Mouse (Mus musculus) stomach, embryonic 15.5 days (tissue): ENCODE results near the gene Fcer1g. TPM values are rescaled to one million over a fixed set of nuclear protein-coding genes. Genes with fewer than 3 reads are reported as not detected.

Source experiments
- ATAC-seq: fragments of 200-750 bp; cut with Nextera tagmentation; 2 replicates; pipeline ENCODE4 v1.8.0; 2017; ENCODE audit warnings: low read depth, moderate number of reproducible peaks, moderate TSS enrichment; ENCODE audit not compliant: insufficient read depth, low FRiP score
- H3K27ac ChIP-seq: fragments of 300-500 bp; sonication (generic); 2 replicates; pipeline ENCODE4 v1.5.1; 2015; ENCODE audit warnings: mild to moderate bottlenecking, inconsistent platforms
- H3K27me3 ChIP-seq: fragments of 300-500 bp; sonication (generic); replicated peaks from 2 replicates; pipeline ENCODE4 v1.6.1; 2015; ENCODE audit warnings: inconsistent platforms
- H3K36me3 ChIP-seq: fragments of 300-500 bp; sonication (generic); 2 replicates; pipeline ENCODE4 v1.6.1; 2015; ENCODE audit warnings: inconsistent platforms
- H3K4me1 ChIP-seq: fragments of 300-500 bp; sonication (generic); 2 replicates; pipeline ENCODE4 v1.6.1; 2015; ENCODE audit warnings: inconsistent platforms
- H3K4me2 ChIP-seq: fragments of 300-500 bp; sonication (generic); 2 replicates; pipeline ENCODE4 v1.6.1; 2015; ENCODE audit warnings: mild to moderate bottlenecking, inconsistent platforms
- H3K4me3 ChIP-seq: fragments of 300-500 bp; sonication (generic); replicated peaks from 2 replicates; pipeline ENCODE4 v1.5.1; 2015; ENCODE audit warnings: inconsistent platforms
- H3K9ac ChIP-seq: fragments of 300-500 bp; sonication (generic); 2 replicates; pipeline ENCODE4 v1.6.1; 2015; ENCODE audit warnings: inconsistent platforms
- H3K9me3 ChIP-seq: fragments of 300-500 bp; sonication (generic); 2 replicates; pipeline ENCODE4 v1.6.1; 2016; ENCODE audit warnings: inconsistent platforms
- WGBS: fragments of 180-500 bp; shearing (Covaris S2); methylation state at CpG from one replicate; pipeline ENCODE4 v1.1.7; 2015; 5-methylcytosine and 5-hydroxymethylcytosine counted together
- polyA plus RNA-seq: library from polyadenylated mRNA; unstranded; fragments of >200 nt; fragmentation: Nextera tagmentation; extraction: Ambion mirVana; gene quantifications from 2 replicates; pipeline ENCODE4 v1.2.1, GENCODE M21; 2015

The Fcer1g gene
- polyA plus RNA-seq, result 72.6 and 82.0 TPM in 2 replicates

GRCm38 (mm10) chr1:171234126-171234525 is at the start of gene Fcer1g:
Gene Fcer1g (minus strand): TSS chr1:171234365.
- Histone ChIP-seq H3K4me2 (no peak within 1 kb of the TSS), H3K27ac (no peak within 1 kb of the TSS; the same call in 1 of the 2 replicates), H3K4me3 (peak within 1 kb of the TSS; percentile 17; the same call in 1 of the 2 replicates), H3K9ac (no peak within 1 kb of the TSS), H3K9me3 (no peaks in the 10 kb centered on the region), H3K4me1 (no peaks in the 10 kb centered on the region), H3K27me3 (no peaks in the 10 kb centered on the region), H3K36me3 (peaks cover 47% of the 10 kb centered on the region)
- 90% methylated on average over 14 of the region's 14 CpGs for WGBS
- ATAC-seq, result no peak

GRCm38 (mm10) chr1:171283188-171284160 is 49.3 kb upstream of the Fcer1g start:
- Histone ChIP-seq H3K9me3 (no peaks in the 10 kb centered on the region), H3K4me3 (no peak overlapping the region), H3K27me3 (no peaks in the 10 kb centered on the region), H3K4me2 (no peak overlapping the region), H3K9ac (no peak overlapping the region), H3K36me3 (peaks cover 24% of the 10 kb centered on the region), H3K4me1 (peaks cover 27% of the 10 kb centered on the region), H3K27ac (no peak overlapping the region)
- 90% methylated on average over 18 of the region's 18 CpGs for WGBS
- ATAC-seq, result no peak

GRCm38 (mm10) chr1:171282086-171282805 is 48.1 kb upstream of the Fcer1g start:
- peaks cover 27% of the 10 kb centered on the region for H3K4me1 ChIP-seq
- H3K9ac ChIP-seq, result no peak overlapping the region
- H3K27ac ChIP-seq, result peak overlapping the region; percentile 90; the same call in 1 of the 2 replicates

GRCm38 (mm10) chr1:171281528-171281923 is 47.4 kb upstream of the Fcer1g start:
- Histone ChIP-seq H3K4me1 (peaks cover 20% of the 10 kb centered on the region), H3K36me3 (peaks cover 38% of the 10 kb centered on the region), H3K9ac (peak overlapping the region; percentile 30; the same call in 1 of the 2 replicates), H3K27ac (peak overlapping the region; percentile 90), H3K4me2 (peak overlapping the region; percentile 81), H3K4me3 (peak overlapping the region; percentile 72), H3K9me3 (no peaks in the 10 kb centered on the region), H3K27me3 (no peaks in the 10 kb centered on the region)
- peak; percentile 32 for ATAC-seq
- 1% methylated on average over 10 of the region's 10 CpGs for WGBS

More at GRCm38 (mm10) chr1:171282086-171282805, 48.1 kb upstream of the Fcer1g start:
- peaks cover 32% of the 10 kb centered on the region for H3K36me3 ChIP-seq
- H3K27me3 ChIP-seq, result no peaks in the 10 kb centered on the region
- H3K4me3 ChIP-seq, result peak overlapping the region; percentile 72
- ATAC-seq, result no peak
- no peaks in the 10 kb centered on the region for H3K9me3 ChIP-seq
- peak overlapping the region; percentile 81; the same call in 1 of the 2 replicates for H3K4me2 ChIP-seq
- 72% methylated on average over 18 of the region's 18 CpGs for WGBS

GRCm38 (mm10) chr1:171280916-171281527 is 46.9 kb upstream of the Fcer1g start, which contains the start of gene Ppox:
Gene Ppox (minus strand): TSS chr1:171281186.
- Histone ChIP-seq H3K4me3 (peak within 1 kb of the TSS; percentile 72), H3K9ac (peak within 1 kb of the TSS; percentile 64), H3K9me3 (no peaks in the 10 kb centered on the region), H3K36me3 (peaks cover 39% of the 10 kb centered on the region), H3K4me2 (peak within 1 kb of the TSS; percentile 81), H3K4me1 (peaks cover 15% of the 10 kb centered on the region), H3K27me3 (no peaks in the 10 kb centered on the region), H3K27ac (peak within 1 kb of the TSS; percentile 90)
- under 1% methylated on average over 26 of the region's 26 CpGs for WGBS
- ATAC-seq, result peak; percentile 96

- Histone ChIP-seq H3K4me2 (peak overlapping the region; percentile 81), H3K4me1 (peaks cover 12% of the 10 kb centered on the region), H3K36me3 (peaks cover 38% of the 10 kb centered on the region), H3K9me3 (no peaks in the 10 kb centered on the region), H3K27ac (peak overlapping the region; percentile 68; the same call in 1 of the 2 replicates), H3K4me3 (peak overlapping the region; percentile 72), H3K27me3 (no peaks in the 10 kb centered on the region), H3K9ac (peak overlapping the region; percentile 64)
- peak; percentile 21 for ATAC-seq
- WGBS, result 1% methylated on average over 25 of the region's 25 CpGs
Measured at GRCm38 (mm10) chr1:171280250-171280915, 46.2 kb upstream of the Fcer1g start.

- H3K9me3 ChIP-seq, result no peaks in the 10 kb centered on the region
- no peak overlapping the region for H3K27ac ChIP-seq
- WGBS, result 59% methylated on average over 5 of the region's 5 CpGs
- H3K9ac ChIP-seq, result peak overlapping the region; percentile 10; the same call in 1 of the 2 replicates
- no peaks in the 10 kb centered on the region for H3K27me3 ChIP-seq
- peaks cover 42% of the 10 kb centered on the region for H3K36me3 ChIP-seq
- peaks cover 12% of the 10 kb centered on the region for H3K4me1 ChIP-seq
- H3K4me3 ChIP-seq, result peak overlapping the region; percentile 72
- peak overlapping the region; percentile 81 for H3K4me2 ChIP-seq
- no peak for ATAC-seq
Measured at GRCm38 (mm10) chr1:171279721-171280120, 45.6 kb upstream of the Fcer1g start.

GRCm38 (mm10) chr1:171279012-171279705 is 45.0 kb upstream of the Fcer1g start:
- peak overlapping the region; percentile 81; the same call in 1 of the 2 replicates for H3K4me2 ChIP-seq
- H3K27me3 ChIP-seq, result no peaks in the 10 kb centered on the region
- H3K4me3 ChIP-seq, result no peak overlapping the region
- ATAC-seq, result no peak
- H3K36me3 ChIP-seq, result peaks cover 41% of the 10 kb centered on the region
- H3K9ac ChIP-seq, result no peak overlapping the region
- H3K4me1 ChIP-seq, result peaks cover 12% of the 10 kb centered on the region
- H3K27ac ChIP-seq, result no peak overlapping the region
- H3K9me3 ChIP-seq, result no peaks in the 10 kb centered on the region
- 90% methylated on average over 14 of the region's 14 CpGs for WGBS

GRCm38 (mm10) chr1:171278436-171278835 is 44.3 kb upstream of the Fcer1g start:
- no peak overlapping the region for H3K4me2 ChIP-seq
- H3K4me3 ChIP-seq, result no peak overlapping the region
- H3K27me3 ChIP-seq, result no peaks in the 10 kb centered on the region
- H3K36me3 ChIP-seq, result peaks cover 47% of the 10 kb centered on the region
- H3K27ac ChIP-seq, result no peak overlapping the region
- no peak overlapping the region for H3K9ac ChIP-seq
- H3K4me1 ChIP-seq, result peaks cover 12% of the 10 kb centered on the region
- H3K9me3 ChIP-seq, result no peaks in the 10 kb centered on the region
- ATAC-seq, result no peak
- 95% methylated on average over 8 of the region's 8 CpGs for WGBS

GRCm38 (mm10) chr1:171277736-171278135 is 43.6 kb upstream of the Fcer1g start:
- 82% methylated on average over 10 of the region's 10 CpGs for WGBS
- Histone ChIP-seq H3K27ac (no peak overlapping the region), H3K4me3 (no peak overlapping the region), H3K27me3 (no peaks in the 10 kb centered on the region), H3K4me1 (peaks cover 12% of the 10 kb centered on the region), H3K9me3 (no peaks in the 10 kb centered on the region), H3K4me2 (no peak overlapping the region), H3K36me3 (peaks cover 53% of the 10 kb centered on the region), H3K9ac (no peak overlapping the region)
- ATAC-seq, result no peak
